Mouse (Mus musculus): ENCODE data around the gene Myo1e.

The Myo1e gene

GRCm38 (mm10) chr9:70207151-70207831 is at the start of gene Myo1e:
Gene Myo1e (plus strand): TSS chr9:70207350.
- peak; percentile 74 for DNase-seq (ENCODE audit: low spot score)

GRCm38 (mm10) chr9:70160071-70160470 is 47.1 kb upstream of the Myo1e start:
- no peak for DNase-seq (ENCODE audit: low spot score)

- DNase-seq (ENCODE audit: low spot score) = no peak
Measured at GRCm38 (mm10) chr9:70168973-70169372, 38.2 kb upstream of the Myo1e start.

GRCm38 (mm10) chr9:70174291-70174848 is 32.8 kb upstream of the Myo1e start:
- DNase-seq (ENCODE audit: low spot score) = no peak

- DNase-seq (ENCODE audit: low spot score) = no peak
Measured at GRCm38 (mm10) chr9:70174896-70175295, 32.3 kb upstream of the Myo1e start.

- DNase-seq (ENCODE audit: low spot score) = no peak
Measured at GRCm38 (mm10) chr9:70176291-70176690, 30.9 kb upstream of the Myo1e start.

- no peak for DNase-seq (ENCODE audit: low spot score)
Measured at GRCm38 (mm10) chr9:70181719-70182118, 25.4 kb upstream of the Myo1e start.

GRCm38 (mm10) chr9:70182639-70183038 is 24.5 kb upstream of the Myo1e start:
- no peak for DNase-seq (ENCODE audit: low spot score)

GRCm38 (mm10) chr9:70192336-70192735 is 14.8 kb upstream of the Myo1e start:
- no peak for DNase-seq (ENCODE audit: low spot score)

- no peak for DNase-seq (ENCODE audit: low spot score)
Measured at GRCm38 (mm10) chr9:70194622-70195021, 12.5 kb upstream of the Myo1e start.

- no peak for DNase-seq (ENCODE audit: low spot score)
Measured at GRCm38 (mm10) chr9:70196956-70197659, 10.0 kb upstream of the Myo1e start.

GRCm38 (mm10) chr9:70197992-70198391 is 9.2 kb upstream of the Myo1e start:
- DNase-seq (ENCODE audit: low spot score) = no peak

- peak; percentile 37 for DNase-seq (ENCODE audit: low spot score)
Measured at GRCm38 (mm10) chr9:70202753-70203152, 4.4 kb upstream of the Myo1e start.

GRCm38 (mm10) chr9:70203267-70204076 is 3.7 kb upstream of the Myo1e start:
- no peak for DNase-seq (ENCODE audit: low spot score)

- DNase-seq (ENCODE audit: low spot score) = peak; percentile 41
Measured at GRCm38 (mm10) chr9:70207981-70208521, 901 bp downstream of the Myo1e start.

GRCm38 (mm10) chr9:70208751-70209150 is 1.6 kb downstream of the Myo1e start:
- no peak for DNase-seq (ENCODE audit: low spot score)

- DNase-seq (ENCODE audit: low spot score) = no peak
Measured at GRCm38 (mm10) chr9:70209296-70210049, 2.3 kb downstream of the Myo1e start.

- DNase-seq (ENCODE audit: low spot score) = no peak
Measured at GRCm38 (mm10) chr9:70211638-70212037, 4.5 kb downstream of the Myo1e start.

GRCm38 (mm10) chr9:70216517-70216916 is 9.4 kb downstream of the Myo1e start:
- no peak for DNase-seq (ENCODE audit: low spot score)

GRCm38 (mm10) chr9:70219295-70219931 is 12.3 kb downstream of the Myo1e start:
- no peak for DNase-seq (ENCODE audit: low spot score)
